Mouse (Mus musculus): ENCODE data around the gene Inhba.

Gene Inhba

GRCm38 (mm10) chr13:16011372-16012242, at the start of gene Inhba:
Gene Inhba (plus strand): TSS chr13:16011851.
- DNase-seq = peak; percentile 19 to 27

GRCm38 (mm10) chr13:15976584-15976983, 35.1 kb upstream of the Inhba start:
- DNase-seq = no peak

DNA sequence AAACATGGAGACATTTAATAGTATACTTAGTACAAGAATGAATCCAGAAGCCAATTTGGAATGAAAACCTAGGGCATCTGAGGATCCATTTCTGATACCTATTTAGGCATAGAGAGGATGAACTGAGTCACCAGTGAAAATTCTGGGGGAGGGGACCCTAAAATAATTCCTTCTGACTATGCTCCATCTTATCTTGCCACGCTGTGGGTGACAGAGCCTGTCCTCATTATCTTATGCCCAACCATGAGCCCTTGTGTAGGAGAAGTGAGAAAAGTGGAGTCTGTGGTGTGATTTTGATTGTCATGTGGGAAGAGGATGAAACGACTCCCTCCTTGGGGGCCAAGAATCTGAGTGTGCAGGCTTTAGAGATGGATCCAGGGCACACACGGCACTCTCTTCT, 32.1 kb upstream of the Inhba start:
- no peak for DNase-seq

- no peak for DNase-seq
Observed at GRCm38 (mm10) chr13:15982041-15982440, 29.6 kb upstream of the Inhba start.

GRCm38 (mm10) chr13:15985761-15986160, 25.9 kb upstream of the Inhba start:
- no peak for DNase-seq

- DNase-seq = no peak
Observed at GRCm38 (mm10) chr13:15986172-15986571, 25.5 kb upstream of the Inhba start.

DNA sequence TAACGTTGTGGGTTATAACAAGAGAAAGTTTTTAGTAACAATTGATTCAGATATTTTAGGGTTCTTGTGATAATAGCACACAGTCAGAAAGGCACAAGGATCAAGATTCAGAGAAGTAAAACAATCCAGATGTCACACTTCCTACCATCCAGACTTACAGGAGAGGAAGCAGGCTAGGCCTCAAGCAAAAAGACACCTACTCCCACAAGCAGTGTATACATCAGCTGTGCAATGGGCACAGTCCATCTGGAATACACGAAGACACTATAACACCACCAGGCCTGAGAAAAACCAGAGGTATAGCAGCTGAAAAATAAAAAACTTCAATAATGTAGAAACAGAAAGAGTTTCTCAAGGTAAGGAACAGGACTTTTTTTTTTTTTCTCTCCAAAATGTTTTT, 16.3 kb upstream of the Inhba start:
- DNase-seq = no peak

GRCm38 (mm10) chr13:16005517-16005916, 6.1 kb upstream of the Inhba start:
- peak; percentile 22 to 29 for DNase-seq

GRCm38 (mm10) chr13:16007748-16008147, 3.9 kb upstream of the Inhba start:
- no peak for DNase-seq

DNA sequence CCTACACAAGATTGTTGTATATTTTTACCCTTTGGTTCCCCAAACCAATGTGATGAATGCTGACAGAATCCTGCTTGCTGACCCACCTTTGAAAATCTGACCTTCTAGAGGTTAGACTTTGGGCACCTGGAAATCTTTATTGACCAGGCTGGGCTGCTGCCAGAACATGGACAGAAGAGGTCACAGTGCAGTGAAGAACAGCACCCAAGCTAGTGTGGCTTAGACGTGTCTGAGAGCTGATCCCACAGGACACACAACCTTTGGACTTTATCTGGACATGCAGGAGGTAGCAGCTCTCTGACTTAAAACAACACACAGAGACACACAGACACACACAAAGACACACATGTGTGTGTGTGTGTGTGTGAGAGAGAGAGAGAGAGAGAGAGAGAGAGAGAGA, 3.3 kb upstream of the Inhba start:
- no peak for DNase-seq

DNA sequence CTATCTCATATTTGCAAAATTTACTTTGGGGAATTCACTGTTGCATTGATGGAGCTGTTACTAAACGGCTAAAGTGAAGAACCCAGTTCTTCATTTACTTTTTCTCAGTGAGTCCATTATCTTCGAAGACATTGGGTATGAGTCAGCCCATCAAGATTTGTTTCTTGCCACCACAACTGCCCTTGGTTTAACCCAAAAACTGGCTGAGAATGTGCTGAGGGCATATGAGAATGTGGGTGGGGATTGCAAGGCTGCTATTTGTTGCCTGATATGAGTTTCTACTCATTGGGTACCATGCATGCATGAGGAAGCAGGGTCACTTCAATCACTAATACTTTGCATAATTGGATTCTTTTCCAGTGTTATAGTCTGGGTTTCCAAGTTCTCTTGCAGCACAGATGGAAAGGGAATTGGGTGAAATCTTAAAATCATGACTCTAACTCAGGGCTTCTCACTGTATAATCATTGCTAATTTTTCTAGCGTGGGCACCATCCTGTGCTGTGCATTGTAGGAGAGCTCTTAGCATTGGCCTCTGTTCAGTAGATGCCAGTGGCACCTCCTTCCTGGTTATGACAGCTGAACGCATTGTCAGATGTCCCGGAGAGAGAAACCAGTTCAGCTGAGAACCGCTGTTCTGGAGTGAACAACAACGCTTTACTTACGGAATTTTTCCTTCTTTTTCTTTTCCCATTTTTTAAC, 1.7 kb upstream of the Inhba start:
- DNase-seq = no peak

DNA sequence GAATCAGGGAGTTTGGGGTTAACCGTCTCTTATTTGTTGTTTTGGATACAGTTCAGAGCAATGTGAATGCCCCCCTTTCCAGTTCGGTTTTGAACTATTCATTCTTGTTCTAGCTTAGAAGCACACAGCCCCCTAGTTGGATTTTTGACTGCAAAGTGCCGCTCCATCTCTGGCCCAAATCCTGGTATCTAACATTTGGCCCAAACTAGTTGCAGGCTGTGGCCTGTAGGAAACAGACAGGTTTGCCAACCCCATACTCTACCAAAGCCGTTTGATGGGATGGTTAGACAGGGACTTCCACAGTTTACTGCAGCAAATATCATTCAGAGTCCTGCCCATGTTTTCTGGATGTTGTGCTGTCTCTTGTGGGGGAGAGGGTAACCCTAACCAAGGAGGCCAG, 1.1 kb upstream of the Inhba start:
- no peak for DNase-seq

DNA sequence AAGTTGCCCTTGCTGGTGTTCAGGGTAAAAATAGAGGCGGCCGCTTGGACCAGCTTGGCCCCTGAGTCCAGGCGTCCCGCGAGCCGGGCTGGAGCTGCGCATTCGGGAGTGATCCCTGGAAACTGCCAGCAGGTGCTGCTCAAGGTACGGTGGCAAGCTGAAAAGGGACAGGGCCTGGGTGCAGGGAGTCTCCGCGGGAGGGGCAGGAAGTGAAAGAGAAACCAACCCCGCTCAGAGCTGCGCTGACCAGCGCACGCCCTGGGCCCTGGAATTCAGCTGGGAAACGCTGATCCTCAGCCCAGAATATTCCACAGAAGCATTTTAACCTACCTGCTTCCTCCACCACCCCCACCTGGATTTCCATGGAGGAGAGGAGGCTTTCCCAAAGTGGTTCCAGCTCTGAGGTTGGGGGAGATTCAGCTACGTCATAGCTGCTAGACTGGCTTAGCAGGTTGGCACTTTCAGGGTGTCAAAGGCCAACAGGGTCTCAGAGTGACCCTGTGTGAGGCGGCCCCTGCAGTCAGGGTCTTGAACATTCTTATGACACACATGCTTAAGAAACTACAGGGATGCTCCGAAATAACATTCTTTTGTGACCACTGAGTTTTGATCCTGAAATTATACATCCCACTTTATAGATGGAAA, 714 bp downstream of the Inhba start:
- peak; percentile 64 to 69 for DNase-seq

DNA sequence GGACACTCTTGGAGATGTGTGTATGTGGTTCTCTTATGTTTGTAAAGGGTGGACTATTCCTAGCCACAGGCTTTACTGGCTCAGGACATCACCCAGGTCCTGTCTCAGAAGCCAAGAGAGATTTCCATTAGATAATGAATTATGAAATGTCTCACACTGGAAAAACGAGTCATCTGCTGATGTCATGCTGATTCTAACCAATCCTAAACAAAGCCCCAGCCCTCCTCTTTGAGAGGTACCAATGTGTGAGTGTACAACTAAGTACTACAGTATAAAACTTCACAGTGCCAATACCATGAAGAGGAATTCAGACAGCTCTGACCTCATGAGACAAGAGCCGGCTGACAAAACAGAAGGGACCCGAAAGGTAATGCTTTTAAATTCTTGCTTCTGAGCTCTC, 2.5 kb downstream of the Inhba start:
- DNase-seq = no peak

DNA sequence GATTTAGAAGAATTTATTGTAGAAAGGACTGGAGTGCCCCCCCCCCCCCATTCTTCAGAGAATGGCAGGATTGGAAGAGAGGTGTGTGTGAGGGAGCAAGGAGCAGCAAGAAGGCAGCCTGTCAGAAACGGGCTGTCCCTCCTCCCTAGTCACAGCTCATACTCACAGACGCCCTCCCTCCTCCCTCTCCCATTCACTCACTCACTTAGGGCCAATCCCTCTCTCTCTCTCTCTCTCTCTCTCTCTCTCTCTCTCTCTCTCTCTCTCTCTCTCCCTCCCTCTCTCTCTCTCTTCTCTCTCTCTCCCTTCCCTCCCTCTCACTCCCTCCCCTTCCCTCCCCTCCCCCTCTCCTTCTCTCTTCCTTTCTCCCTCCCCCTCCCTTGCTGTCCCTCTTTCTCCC, 4.9 kb downstream of the Inhba start:
- no peak for DNase-seq

DNA sequence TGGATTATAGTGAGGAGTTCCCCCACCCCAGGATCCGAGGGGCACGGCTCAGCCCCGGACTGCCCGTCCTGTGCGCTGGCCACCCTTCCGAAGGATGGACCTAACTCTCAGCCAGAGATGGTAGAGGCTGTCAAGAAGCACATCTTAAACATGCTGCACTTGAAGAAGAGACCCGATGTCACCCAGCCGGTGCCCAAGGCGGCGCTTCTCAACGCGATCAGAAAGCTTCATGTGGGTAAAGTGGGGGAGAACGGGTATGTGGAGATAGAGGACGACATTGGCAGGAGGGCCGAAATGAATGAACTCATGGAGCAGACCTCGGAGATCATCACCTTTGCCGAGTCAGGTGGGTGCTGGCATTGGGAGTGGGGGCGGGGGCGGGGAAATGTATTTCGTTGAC, 5.7 kb downstream of the Inhba start:
- no peak for DNase-seq

DNA sequence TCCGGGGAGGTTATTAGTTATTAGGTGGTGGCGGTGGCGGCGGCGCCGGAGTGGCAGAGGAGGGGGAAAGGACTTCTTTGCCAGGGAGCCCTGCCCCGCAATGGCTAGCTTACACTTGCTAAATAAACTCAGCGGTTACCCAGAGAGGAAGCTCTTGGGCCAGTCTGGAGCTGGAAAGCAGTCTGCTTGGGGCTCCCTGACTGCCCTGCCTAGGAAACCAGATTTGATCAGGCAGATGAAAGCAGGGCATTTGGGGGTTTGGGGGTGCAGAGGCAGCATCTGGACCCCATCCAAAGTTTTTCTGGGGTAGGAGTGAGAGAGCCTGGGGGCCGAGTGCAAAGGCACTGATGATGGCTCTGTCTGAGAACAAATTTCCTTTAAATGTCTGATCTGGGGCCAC, 6.1 kb downstream of the Inhba start:
- no peak for DNase-seq

GRCm38 (mm10) chr13:16018807-16019510, 7.3 kb downstream of the Inhba start:
- DNase-seq = no peak

DNA sequence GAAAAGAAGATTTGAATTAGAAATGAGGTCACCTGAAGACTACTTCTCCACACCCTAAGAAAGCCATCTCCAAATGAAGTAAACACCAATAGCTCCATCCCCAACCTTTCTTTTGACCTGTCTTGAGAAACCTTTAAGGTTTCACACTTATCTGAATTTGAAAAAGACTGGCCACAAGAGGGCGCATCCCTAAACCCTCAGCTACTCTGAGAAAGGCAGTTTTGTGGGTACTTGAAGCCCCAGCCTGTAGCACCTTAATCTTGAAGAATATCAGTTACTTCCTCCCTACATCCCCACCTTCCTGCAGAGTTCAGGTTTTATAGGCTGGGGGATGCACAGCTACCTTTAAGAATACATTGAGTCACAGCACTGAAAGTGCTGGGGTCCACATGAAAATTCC, 9.0 kb downstream of the Inhba start:
- DNase-seq = peak; percentile 30 to 41

DNA sequence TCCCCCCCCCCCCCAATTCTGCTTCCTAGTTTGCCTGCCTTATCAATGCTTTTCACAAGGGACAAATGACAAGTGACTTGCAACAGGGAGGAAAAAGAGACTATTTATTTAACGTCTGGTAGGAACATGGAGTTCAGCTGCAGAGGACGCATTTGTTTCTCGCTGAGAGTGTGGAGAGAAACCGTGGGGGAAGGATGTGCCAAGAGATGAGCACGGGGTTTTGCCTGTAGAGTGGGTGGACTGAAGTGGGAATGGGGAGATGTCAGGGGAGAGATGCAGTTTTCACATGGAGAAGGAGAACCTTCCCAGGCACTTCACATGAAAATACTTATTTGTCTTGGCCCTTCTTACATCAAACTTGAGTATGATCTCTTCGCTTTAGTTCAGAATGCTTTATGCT, 9.5 kb downstream of the Inhba start:
- no peak for DNase-seq

DNA sequence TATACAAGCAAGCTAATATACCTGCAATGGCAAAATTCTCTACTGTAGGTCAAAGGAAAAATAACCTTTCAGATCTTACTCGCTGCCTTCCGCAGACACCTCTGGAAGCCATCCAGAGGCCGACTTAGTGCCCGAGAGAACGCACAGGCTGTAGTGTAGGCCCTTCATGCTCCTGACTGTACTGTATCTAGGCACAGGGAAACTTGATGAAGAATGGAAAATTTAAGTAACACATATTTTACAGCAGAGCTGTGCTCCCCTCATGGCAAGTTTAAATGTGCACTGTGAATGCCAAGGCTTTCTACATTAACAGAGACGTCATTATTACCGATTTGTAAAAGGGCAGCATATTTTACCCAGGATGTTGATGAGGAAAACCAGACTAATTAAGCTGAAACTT, 10.2 kb downstream of the Inhba start:
- no peak for DNase-seq

DNA sequence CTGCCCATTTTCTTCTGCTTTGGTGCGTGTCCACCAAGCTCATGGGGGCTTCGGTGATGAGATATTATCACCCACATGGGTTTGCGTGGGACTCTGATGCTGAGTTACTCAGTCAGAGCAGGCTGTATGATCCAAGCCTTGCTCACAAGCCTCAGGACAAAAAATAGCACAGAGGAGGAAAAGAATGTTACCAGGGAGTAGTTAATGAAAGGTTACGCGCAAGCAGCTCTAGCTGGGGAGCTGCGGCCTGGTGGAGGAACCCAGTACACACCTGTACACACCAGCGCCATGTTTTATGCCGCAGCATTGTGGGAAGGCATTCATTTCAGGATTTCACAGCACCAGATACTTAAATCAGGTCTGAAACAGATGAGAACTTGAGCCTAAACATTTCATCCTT, 10.9 kb downstream of the Inhba start:
- DNase-seq = no peak
